ENCODE assay signal across 11 mouse cellular contexts in genomic region chr4:141604493-141604892, GRCm38 (mm10). TPM values are rescaled to one million over a fixed set of nuclear protein-coding genes. Genes with fewer than 3 reads are reported as not detected.
DNase-seq lines count a peak whose midpoint lies in the region; ATAC-seq and TF ChIP-seq lines count a peak whose summit lies in the region.
"Had no signal": no experiment of that assay in that cellular context is flagged by ENCODE, and none has a peak within 500 bp of the region (broad histone marks: within the 10 kb centered on the region; RNA-seq: fewer than 3 reads in every experiment).

No protein-coding gene starts in this region.

- TF ChIP-seq POLR2A in cerebellum, adult 2 months (IDR thresholded peaks at IDR 0.05; ENCODE audit: borderline replicate concordance, insufficient read depth, low read length), result no peak

- H3K4me1 ChIP-seq in heart, embryonic 10.5 days, result peaks cover 51% of the 10 kb centered on the region
- peaks cover 18% of the 10 kb centered on the region for H3K4me1 ChIP-seq in embryonic facial prominence, embryonic 13.5 days
- no peaks in the 10 kb centered on the region for H3K4me1 ChIP-seq in cerebellum, adult 2 months (ENCODE audit: control insufficient read depth, insufficient read depth, low read length)

- H3K36me3 ChIP-seq in heart, embryonic 10.5 days, result no peaks in the 10 kb centered on the region
- no peaks in the 10 kb centered on the region for H3K36me3 ChIP-seq in embryonic facial prominence, embryonic 13.5 days

- no peak overlapping the region for H3K9ac ChIP-seq in embryonic facial prominence, embryonic 13.5 days

- H3K4me3 ChIP-seq in heart, embryonic 10.5 days, result no peak overlapping the region
- H3K4me3 ChIP-seq in embryonic facial prominence, embryonic 13.5 days, result no peak overlapping the region
- H3K4me3 ChIP-seq in cerebellum, adult 2 months (replicated peaks; ENCODE audit: insufficient read depth, low read depth, low read length), result no peak overlapping the region

- peaks cover 7% of the 10 kb centered on the region; the same call in 1 of the 2 replicates for H3K27me3 ChIP-seq in heart, embryonic 10.5 days (ENCODE audit: insufficient read depth, poor library complexity, severe bottlenecking)
- H3K27me3 ChIP-seq in embryonic facial prominence, embryonic 13.5 days, result no peaks in the 10 kb centered on the region
- no peaks in the 10 kb centered on the region for H3K27me3 ChIP-seq in cerebellum, adult 2 months (ENCODE audit: control insufficient read depth, insufficient read depth, low read length)

- no peak for ATAC-seq in embryonic facial prominence, embryonic 13.5 days (ENCODE audit: insufficient number of reproducible peaks, insufficient read depth, low FRiP score, low TSS enrichment, low read depth)
- no peak for ATAC-seq in frontal cortex, adult (ENCODE audit: low TSS enrichment)
- ATAC-seq: CD4-positive, CD25-positive, alpha-beta regulatory T cell, adult 4 months had no signal

- DNase-seq in heart, embryonic 10.5 days (ENCODE audit: low spot score), result no peak
- no peak for DNase-seq in heart, adult 9 months (ENCODE audit: low spot score in 2 of 2)
- DNase-seq in kidney, adult 8-10 months, result peak; percentile 80 to 86
- peak; percentile 72 for DNase-seq in lung, postnatal 36 days
- no peak for DNase-seq in cerebellum, adult 2 months
- no peak for DNase-seq in left cerebral cortex, adult 18-20 months (ENCODE audit: low spot score in 2 of 2)
- DNase-seq: embryo, embryonic 11 days had no signal

- no peaks in the 10 kb centered on the region for H3K9me3 ChIP-seq in heart, embryonic 10.5 days
- no peaks in the 10 kb centered on the region for H3K9me3 ChIP-seq in embryonic facial prominence, embryonic 13.5 days

- no peak for TF ChIP-seq CTCF in cerebellum, adult 2 months (IDR thresholded peaks at IDR 0.05; ENCODE audit: borderline replicate concordance, insufficient read depth, low read depth, low read length)

- H3K4me2 ChIP-seq in embryonic facial prominence, embryonic 13.5 days, result no peak overlapping the region

- 72% methylated on average over 8 of the region's 8 CpGs for WGBS in heart, embryonic 10.5 days
- 48% methylated on average over 8 of the region's 8 CpGs for WGBS in embryonic facial prominence, embryonic 13.5 days
- 56% methylated on average over 8 of the region's 8 CpGs for WGBS in cerebellum, adult 2 months

- peak overlapping the region; percentile 49 for H3K27ac ChIP-seq in heart, embryonic 10.5 days
- H3K27ac ChIP-seq in embryonic facial prominence, embryonic 13.5 days, result peak overlapping the region; percentile 48
- H3K27ac ChIP-seq in cerebellum, adult 2 months (ENCODE audit: insufficient read depth, low read length), result no peak overlapping the region

RNA-seq across cellular contexts. Expression of gene Fblim1, which starts 1.4 kb away (rescaled TPM):
- polyA plus RNA-seq in heart, embryonic 10.5 days (2016; fragmentation: Nextera tagmentation; extraction: Ambion mirVana), result 61.9 and 62.7 TPM in 2 replicates
- polyA plus RNA-seq in embryonic facial prominence, embryonic 13.5 days (2015; fragmentation: Nextera tagmentation; extraction: Ambion mirVana), result 49.0 and 56.1 TPM in 2 replicates
- polyA plus RNA-seq in cerebellum, adult 2 months (2012; rRNA removed), result 2.3 and 2.6 TPM in 2 replicates
- 1 to 10 TPM; 1.4 to 1.6 TPM for total RNA-seq in left cerebral cortex, adult 18-20 months (2021)

RNA-seq across cellular contexts. Expression of gene Tmem82, which starts 13.9 kb away (rescaled TPM):
- polyA plus RNA-seq in heart, embryonic 10.5 days (2016; fragmentation: Nextera tagmentation; extraction: Ambion mirVana), result 0.96 and 2.4 TPM in 2 replicates
- 0.47 and 0.74 TPM in 2 replicates for polyA plus RNA-seq in embryonic facial prominence, embryonic 13.5 days (2015; fragmentation: Nextera tagmentation; extraction: Ambion mirVana)
- 0.57 and 0.73 TPM in 2 replicates for polyA plus RNA-seq in cerebellum, adult 2 months (2012; rRNA removed)
- under 1 TPM; 0.53 to 0.63 TPM for total RNA-seq in left cerebral cortex, adult 18-20 months (2021)
- polyA plus RNA-seq: CD4-positive, CD25-positive, alpha-beta regulatory T cell, adult 4 months had no signal

RNA-seq across cellular contexts. Expression of gene Slc25a34, which starts 19.1 kb away (rescaled TPM):
- 0.20 and 0.34 TPM in 2 replicates for polyA plus RNA-seq in heart, embryonic 10.5 days (2016; fragmentation: Nextera tagmentation; extraction: Ambion mirVana)
- polyA plus RNA-seq in embryonic facial prominence, embryonic 13.5 days (2015; fragmentation: Nextera tagmentation; extraction: Ambion mirVana), result 0.12 TPM in 1 of 2 replicates, not detected in the other
- polyA plus RNA-seq in cerebellum, adult 2 months (2012; rRNA removed), result 7.7 and 9.5 TPM in 2 replicates
- total RNA-seq in left cerebral cortex, adult 18-20 months (2021), result 1 to 10 TPM; 3.9 to 4.1 TPM
- total RNA-seq: hematopoietic stem cell, adult 5-6 weeks had no signal
- polyA plus RNA-seq: CD4-positive, CD25-positive, alpha-beta regulatory T cell, adult 4 months had no signal

Comparison
In these comparisons a context has a peak if more than half of its experiments do, and no peak if none do; other contexts are left out.
1. DNase-seq: peak in kidney, adult 8-10 months (2 of 2) and lung, postnatal 36 days (single experiment); none in heart, embryonic 10.5 days (single experiment), heart, adult 9 months (0 of 2), cerebellum, adult 2 months (0 of 2) and left cerebral cortex, adult 18-20 months (0 of 2).
2. RNA of gene Fblim1, which starts 1.4 kb away (polyA plus RNA-seq): 61.9 to 62.7 TPM in heart, embryonic 10.5 days and 49.0 to 56.1 TPM in embryonic facial prominence, embryonic 13.5 days; 2.3 to 2.6 TPM in cerebellum, adult 2 months; every median in the first group is over 10 times any median in the second.